Mouse (Mus musculus): ENCODE results near the gene Fam20b. TPM values are rescaled to one million over a fixed set of nuclear protein-coding genes. Genes with fewer than 3 reads are reported as not detected.

The Fam20b gene
- polyA plus RNA-seq, 1 experiment from 2014 or later = 30.5 TPM

DNA sequence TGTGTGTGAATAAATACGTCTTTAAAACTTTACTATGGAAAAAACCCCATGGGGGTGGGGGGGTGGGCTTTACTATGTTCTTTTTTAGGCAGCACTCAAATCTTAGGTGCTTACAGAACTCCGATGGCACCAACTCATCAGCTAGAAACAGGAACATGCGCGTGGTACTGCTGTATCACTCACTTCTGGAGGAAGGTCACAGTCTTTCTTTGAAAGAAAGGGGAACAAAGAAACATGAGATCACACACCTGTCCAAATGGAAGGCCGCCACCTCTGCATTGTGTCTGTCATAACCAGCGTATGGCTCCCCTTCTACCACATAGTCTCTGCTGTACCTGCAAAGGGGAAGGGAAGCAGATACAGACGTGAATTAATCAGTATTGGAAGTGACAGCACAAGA lies 16.7 kb downstream of the Fam20b start:
- DNase-seq (ENCODE audit: low spot score) = no peak
- no peak overlapping the region for H3K4me3 ChIP-seq (replicated peaks; ENCODE audit: low read depth, low read length)
- no peaks in the 10 kb centered on the region for H3K9me3 ChIP-seq (replicated peaks; ENCODE audit: low read length)
- H3K4me2 ChIP-seq (ENCODE audit: low read length) = no peak overlapping the region
- no peak overlapping the region for H3K9ac ChIP-seq (ENCODE audit: low read depth, low read length)
- no peak for TF ChIP-seq CTCF (IDR thresholded peaks at IDR 0.05; ENCODE audit: low read depth)
- WGBS = 90% methylated on average over 7 of the region's 7 CpGs
- no peaks in the 10 kb centered on the region for H3K4me1 ChIP-seq (replicated peaks; ENCODE audit: insufficient read depth, low read length)
- no peak overlapping the region for H3K27ac ChIP-seq
- peaks cover 25% of the 10 kb centered on the region; the same call in 1 of the 2 replicates for H3K36me3 ChIP-seq (ENCODE audit: insufficient read depth, low read length)
- no peak for ATAC-seq (replicated peaks; ENCODE audit: low FRiP score, low read depth)
- H3K27me3 ChIP-seq (ENCODE audit: insufficient read depth, low read length) = no peaks in the 10 kb centered on the region

DNA sequence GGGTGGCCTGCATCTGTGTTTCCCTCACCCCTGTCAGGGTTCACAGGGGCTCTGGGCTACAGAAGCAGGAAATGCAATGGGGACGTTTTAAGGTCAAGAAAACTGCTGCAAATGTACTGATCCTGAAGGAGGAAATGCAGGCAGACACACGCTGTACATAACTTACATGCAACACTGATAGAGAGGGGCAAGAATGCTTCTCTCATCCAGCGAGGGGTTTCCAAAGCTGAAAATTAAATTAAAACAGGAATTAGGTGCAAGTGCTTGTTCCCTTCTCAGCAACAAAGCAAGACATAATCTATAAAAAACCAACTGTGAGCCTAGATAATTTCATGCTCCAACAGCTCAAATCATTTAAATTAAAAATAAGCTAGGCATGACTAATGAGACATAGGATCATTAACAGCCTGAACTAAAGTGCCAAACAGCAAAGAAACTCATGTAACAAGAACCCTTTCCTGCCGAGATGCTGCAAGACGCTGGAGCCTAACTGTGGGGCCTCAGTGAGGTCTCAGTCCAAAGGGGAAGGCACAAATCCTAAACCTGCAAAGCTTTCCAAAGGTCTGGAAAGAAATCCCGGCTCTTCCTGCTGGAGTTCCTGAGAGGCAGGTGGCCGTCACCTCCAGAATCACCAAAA lies 32.7 kb downstream of the Fam20b start:
- no peak for TF ChIP-seq CTCF (IDR thresholded peaks at IDR 0.05; ENCODE audit: low read depth)
- DNase-seq (ENCODE audit: low spot score) = peak; percentile 53
- Histone ChIP-seq H3K9ac (ENCODE audit: low read depth, low read length) (0 out of 2 replicates have a peak overlapping the region, but pooled peaks have one; percentile 23), H3K4me2 (ENCODE audit: low read length) (no peak overlapping the region), H3K9me3 (replicated peaks; ENCODE audit: low read length) (no peaks in the 10 kb centered on the region), H3K27ac (peak overlapping the region; percentile 68), H3K4me1 (replicated peaks; ENCODE audit: insufficient read depth, low read length) (peaks cover 9% of the 10 kb centered on the region; the same call in 1 of the 2 replicates), H3K27me3 (ENCODE audit: insufficient read depth, low read length) (no peaks in the 10 kb centered on the region), H3K36me3 (ENCODE audit: insufficient read depth, low read length) (peaks cover 43% of the 10 kb centered on the region), H3K4me3 (replicated peaks; ENCODE audit: low read depth, low read length) (no peak overlapping the region)
- WGBS = 38% methylated on average over 7 of the region's 7 CpGs
- no peak; the same call in 1 of the 2 replicates for ATAC-seq (replicated peaks; ENCODE audit: low FRiP score, low read depth)

DNA sequence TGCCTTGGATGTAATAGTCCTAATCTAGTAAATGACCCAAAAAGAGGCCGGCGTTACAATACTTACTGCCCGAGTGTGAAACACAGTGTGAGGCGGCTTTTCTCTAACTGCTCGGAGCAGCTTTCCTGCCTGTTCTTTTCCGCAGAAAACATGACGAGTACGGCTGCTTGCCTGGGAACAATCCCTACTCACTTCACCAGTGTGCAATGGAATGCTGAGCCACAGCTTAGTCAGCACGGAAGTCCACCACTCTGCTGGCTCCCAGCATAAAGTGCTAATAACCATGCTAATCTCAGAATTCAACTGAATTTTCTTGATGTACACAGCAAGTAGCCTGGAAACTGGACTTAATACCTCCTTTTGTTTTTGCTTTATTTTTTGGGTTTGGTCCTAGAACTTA lies 39.3 kb downstream of the Fam20b start:
- Histone ChIP-seq H3K4me2 (ENCODE audit: low read length) (no peak overlapping the region), H3K4me3 (replicated peaks; ENCODE audit: low read depth, low read length) (no peak overlapping the region), H3K27ac (no peak overlapping the region), H3K27me3 (ENCODE audit: insufficient read depth, low read length) (no peaks in the 10 kb centered on the region), H3K36me3 (ENCODE audit: insufficient read depth, low read length) (peaks cover 24% of the 10 kb centered on the region), H3K9me3 (replicated peaks; ENCODE audit: low read length) (no peaks in the 10 kb centered on the region), H3K9ac (ENCODE audit: low read depth, low read length) (no peak overlapping the region), H3K4me1 (replicated peaks; ENCODE audit: insufficient read depth, low read length) (no peaks in the 10 kb centered on the region)
- WGBS = 80% methylated on average over 9 of the region's 9 CpGs
- TF ChIP-seq CTCF (IDR thresholded peaks at IDR 0.05; ENCODE audit: low read depth) = no peak
- no peak for DNase-seq (ENCODE audit: low spot score)
- no peak for ATAC-seq (replicated peaks; ENCODE audit: low FRiP score, low read depth)

DNA sequence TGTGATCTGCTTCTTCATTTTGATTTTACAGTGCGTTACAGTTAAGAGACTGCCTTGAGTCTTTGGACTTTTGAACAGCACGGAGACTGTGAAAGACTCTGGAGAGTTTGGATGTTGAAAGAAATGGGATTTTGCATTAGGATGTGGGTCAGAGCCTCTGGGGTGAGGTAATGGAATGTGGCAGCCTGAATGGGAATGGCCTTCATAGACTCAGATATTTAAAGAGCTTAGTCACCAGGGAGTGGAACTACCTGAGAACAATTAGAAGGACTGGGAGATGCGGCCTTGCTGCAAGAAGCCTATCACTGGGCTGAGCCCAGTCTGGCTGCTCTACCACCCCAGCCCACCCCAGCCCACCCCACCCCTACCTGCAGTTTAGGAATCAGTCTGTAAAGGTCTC lies 41.7 kb downstream of the Fam20b start:
- H3K36me3 ChIP-seq (ENCODE audit: insufficient read depth, low read length) = peaks cover 12% of the 10 kb centered on the region
- no peak for TF ChIP-seq CTCF (IDR thresholded peaks at IDR 0.05; ENCODE audit: low read depth)
- no peak for ATAC-seq (replicated peaks; ENCODE audit: low FRiP score, low read depth)

DNA sequence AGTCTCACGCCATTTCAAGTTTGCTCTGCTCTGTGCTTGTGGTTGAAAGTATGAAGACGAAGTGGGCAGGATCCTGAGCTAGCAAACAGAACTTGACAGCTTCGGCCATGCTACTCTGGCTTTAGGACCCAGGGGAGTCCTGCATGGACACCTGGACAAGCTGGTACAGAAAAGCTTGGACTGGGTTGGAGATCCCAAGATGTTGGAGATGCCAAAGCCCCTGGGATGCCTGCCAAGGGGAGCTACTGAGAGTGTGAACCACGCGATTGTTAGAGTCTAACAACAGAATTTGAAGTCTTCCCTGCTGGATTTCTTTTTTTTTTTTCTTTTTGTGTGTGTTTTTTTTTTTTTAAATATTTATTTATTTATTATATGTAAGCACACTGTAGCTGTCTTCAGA lies 42.3 kb downstream of the Fam20b start:
- no peak for ATAC-seq (replicated peaks; ENCODE audit: low FRiP score, low read depth)
- Histone ChIP-seq H3K27me3 (ENCODE audit: insufficient read depth, low read length) (no peaks in the 10 kb centered on the region), H3K27ac (no peak overlapping the region), H3K4me1 (replicated peaks; ENCODE audit: insufficient read depth, low read length) (peaks cover 8% of the 10 kb centered on the region; the same call in 1 of the 2 replicates), H3K4me3 (replicated peaks; ENCODE audit: low read depth, low read length) (no peak overlapping the region), H3K36me3 (ENCODE audit: insufficient read depth, low read length) (peaks cover 12% of the 10 kb centered on the region), H3K4me2 (ENCODE audit: low read length) (no peak overlapping the region), H3K9me3 (replicated peaks; ENCODE audit: low read length) (no peaks in the 10 kb centered on the region), H3K9ac (ENCODE audit: low read depth, low read length) (no peak overlapping the region)
- no peak for TF ChIP-seq CTCF (IDR thresholded peaks at IDR 0.05; ENCODE audit: low read depth)
- no peak for DNase-seq (ENCODE audit: low spot score)
- WGBS = 85% methylated on average over 5 of the region's 5 CpGs

More for the DNA sequence above, 41.7 kb downstream of the Fam20b start:
- WGBS = 79% methylated on average over 3 of the region's 3 CpGs
- Histone ChIP-seq H3K4me1 (replicated peaks; ENCODE audit: insufficient read depth, low read length) (peaks cover 8% of the 10 kb centered on the region; the same call in 1 of the 2 replicates), H3K4me2 (ENCODE audit: low read length) (no peak overlapping the region), H3K4me3 (replicated peaks; ENCODE audit: low read depth, low read length) (no peak overlapping the region), H3K27ac (no peak overlapping the region), H3K9me3 (replicated peaks; ENCODE audit: low read length) (no peaks in the 10 kb centered on the region), H3K27me3 (ENCODE audit: insufficient read depth, low read length) (no peaks in the 10 kb centered on the region), H3K9ac (ENCODE audit: low read depth, low read length) (no peak overlapping the region)
- no peak for DNase-seq (ENCODE audit: low spot score)

DNA sequence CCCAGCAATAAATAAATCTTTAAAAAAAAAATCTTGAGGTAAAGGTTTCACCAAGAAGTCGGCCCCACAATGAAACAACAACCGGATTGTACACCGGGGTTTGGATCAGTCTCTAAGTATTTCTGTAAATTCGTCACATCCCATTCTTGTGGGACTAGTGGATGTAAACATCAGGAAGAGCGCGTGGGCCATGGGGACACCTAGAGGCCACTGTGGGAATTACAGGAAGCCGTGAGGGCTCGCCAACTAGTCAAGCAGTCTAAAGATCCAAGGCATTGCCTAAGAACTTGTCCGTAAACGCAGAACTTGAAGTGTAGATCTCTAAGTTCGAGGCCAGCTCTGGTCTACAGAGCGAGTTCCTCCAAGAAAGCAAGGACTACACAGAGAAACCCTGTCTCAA lies 42.7 kb downstream of the Fam20b start:
- H3K4me2 ChIP-seq (ENCODE audit: low read length) = no peak overlapping the region
- H3K27me3 ChIP-seq (ENCODE audit: insufficient read depth, low read length) = no peaks in the 10 kb centered on the region
- H3K9ac ChIP-seq (ENCODE audit: low read depth, low read length) = no peak overlapping the region
- TF ChIP-seq CTCF (IDR thresholded peaks at IDR 0.05; ENCODE audit: low read depth) = peak; percentile 86
- WGBS = 43% methylated on average over 12 of the region's 12 CpGs
- H3K36me3 ChIP-seq (ENCODE audit: insufficient read depth, low read length) = peaks cover 7% of the 10 kb centered on the region
- peak; percentile 73 for DNase-seq (ENCODE audit: low spot score)
- peaks cover 8% of the 10 kb centered on the region; the same call in 1 of the 2 replicates for H3K4me1 ChIP-seq (replicated peaks; ENCODE audit: insufficient read depth, low read length)
- no peaks in the 10 kb centered on the region for H3K9me3 ChIP-seq (replicated peaks; ENCODE audit: low read length)
- no peak overlapping the region for H3K4me3 ChIP-seq (replicated peaks; ENCODE audit: low read depth, low read length)
- no peak for ATAC-seq (replicated peaks; ENCODE audit: low FRiP score, low read depth)
- H3K27ac ChIP-seq = no peak overlapping the region
